Mouse (Mus musculus) myocyte (in vitro differentiated cells): ENCODE measurements around the gene Zfp473.

Experiments
- CEBPB ChIP-seq: IDR thresholded peaks from 2 replicates; pipeline ENCODE4 v1.6.1; 2011; ENCODE audit warnings: mild to moderate bottlenecking, moderate library complexity; ENCODE audit not compliant: poor library complexity, insufficient read depth, severe bottlenecking
- E2F4 ChIP-seq: IDR thresholded peaks from one replicate; pipeline ENCODE4 v1.6.1; 2011; ENCODE audit warnings: mild to moderate bottlenecking, control low read depth, moderate library complexity; ENCODE audit not compliant: insufficient read depth
- MAX ChIP-seq: IDR thresholded peaks from one replicate; pipeline ENCODE4 v1.6.1; 2011; ENCODE audit warnings: low read depth, mild to moderate bottlenecking, control low read depth
- MYOD1 ChIP-seq, 3 experiments: IDR thresholded peaks; one replicate each; pipeline ENCODE4 v1.6.1; 2011; ENCODE audit warnings: control low read depth in 2 of 3, low read depth in 2 of 3, mild to moderate bottlenecking in 2 of 3, moderate library complexity in 1 of 3; ENCODE audit not compliant: insufficient read length in 2 of 3, control insufficient read depth in 1 of 3
- MYOG ChIP-seq, 3 experiments: IDR thresholded peaks; one replicate each; pipeline ENCODE4 v1.6.1; 2011; ENCODE audit warnings: control low read depth in 2 of 3, low read depth in 2 of 3, mild to moderate bottlenecking in 2 of 3; ENCODE audit not compliant: insufficient read length in 2 of 3, control insufficient read depth in 1 of 3, insufficient read depth in 1 of 3
- POLR2A ChIP-seq: IDR thresholded peaks from one replicate; pipeline ENCODE4 v1.6.1; 2011; ENCODE audit warnings: low read depth, mild to moderate bottlenecking, control low read depth, moderate library complexity; ENCODE audit not compliant: insufficient read length
- POLR2AphosphoS2 ChIP-seq: IDR thresholded peaks from one replicate; pipeline ENCODE4 v1.6.1; 2011; ENCODE audit warnings: low read depth, control low read depth; ENCODE audit not compliant: insufficient read length
- REST ChIP-seq: IDR thresholded peaks from one replicate; pipeline ENCODE4 v1.6.1; 2011; ENCODE audit warnings: mild to moderate bottlenecking, control low read depth, moderate library complexity; ENCODE audit not compliant: insufficient read depth, insufficient read length
- SRF ChIP-seq: IDR thresholded peaks from one replicate; pipeline ENCODE4 v1.6.1; 2011; ENCODE audit warnings: low read depth; ENCODE audit not compliant: control insufficient read depth, insufficient read length
- TCF12 ChIP-seq: IDR thresholded peaks from one replicate; pipeline ENCODE4 v1.6.1; 2011; ENCODE audit warnings: mild to moderate bottlenecking, control low read depth; ENCODE audit not compliant: poor library complexity, insufficient read depth, severe bottlenecking
- TCF3 ChIP-seq: IDR thresholded peaks from one replicate; pipeline ENCODE4 v1.6.1; 2011; ENCODE audit warnings: low read depth, control low read depth; ENCODE audit not compliant: insufficient read length
- USF1 ChIP-seq: IDR thresholded peaks from one replicate; pipeline ENCODE4 v1.6.1; 2011; ENCODE audit warnings: low read depth, mild to moderate bottlenecking, control low read depth, moderate library complexity

DNA sequence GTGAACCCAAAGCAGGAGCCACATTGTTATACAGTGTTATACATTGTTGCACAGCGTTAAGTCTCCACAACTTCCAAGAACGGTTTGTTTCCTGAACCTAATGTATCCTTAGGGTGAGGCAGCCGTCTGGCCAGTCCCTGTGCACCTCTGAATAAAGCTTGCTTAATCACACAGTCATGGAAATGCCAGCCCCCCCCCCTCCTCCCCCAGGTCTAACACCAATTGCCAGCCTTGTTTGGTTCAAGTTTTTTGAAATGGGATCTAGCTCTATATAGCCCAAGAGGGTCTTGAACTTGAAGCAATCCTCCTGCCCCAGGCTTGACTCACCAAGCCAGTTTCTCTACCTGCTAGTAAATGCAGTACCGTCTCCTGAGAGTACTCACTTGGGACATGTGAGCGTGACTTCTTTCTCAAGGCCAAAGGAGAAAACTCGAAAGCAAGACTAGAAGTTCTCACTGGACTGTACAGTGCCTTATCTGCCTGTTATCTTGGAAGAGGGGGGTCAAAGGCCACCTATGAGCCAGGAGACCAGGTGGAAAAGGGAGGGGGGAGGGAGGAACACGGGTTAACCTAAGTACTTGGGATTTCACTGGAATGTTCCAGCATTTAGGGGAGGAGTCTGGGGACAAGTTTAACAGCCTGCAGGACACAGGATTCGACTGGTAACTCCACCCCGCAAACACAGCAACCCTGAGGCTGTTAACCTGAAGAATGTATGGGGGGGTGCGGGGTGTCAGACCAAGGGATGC, 57.2 kb downstream of the Zfp473 start:
- TF ChIP-seq E2F4 (no peak), REST (no peak), POLR2A (no peak), MAX (no peak), USF1 (no peak), MYOG (IDR thresholded peaks at IDR 0.05; ENCODE audit: control insufficient read depth in 1 of 3, insufficient read depth in 1 of 3, insufficient read length in 2 of 3, low read depth in 2 of 3) (no peak), TCF3 (no peak), CEBPB (no peak), POLR2AphosphoS2 (no peak), MYOD1 (IDR thresholded peaks at IDR 0.05; ENCODE audit: control insufficient read depth in 1 of 3, insufficient read length in 2 of 3, low read depth in 2 of 3) (no peak), TCF12 (no peak), SRF (no peak)
